Mouse (Mus musculus) liver, embryonic 15.5 days (tissue): ENCODE data around the gene Kif24. TPM values are rescaled to one million over a fixed set of nuclear protein-coding genes. Genes with fewer than 3 reads are reported as not detected.

ENCODE experiments used
- ATAC-seq: fragments of 200-750 bp; cut with Nextera tagmentation; 2 replicates; pipeline ENCODE4 v1.8.0; 2017; ENCODE audit warnings: moderate number of reproducible peaks, mild to moderate bottlenecking, moderate library complexity; ENCODE audit not compliant: insufficient read depth
- H3K27ac ChIP-seq: fragments of 300-500 bp; sonication (generic); replicated peaks from 2 replicates; pipeline ENCODE4 v1.5.1; 2015; ENCODE audit warnings: mild to moderate bottlenecking, inconsistent platforms
- H3K27me3 ChIP-seq: fragments of 300-500 bp; sonication (generic); 2 replicates; pipeline ENCODE4 v1.6.1; 2015; ENCODE audit warnings: mild to moderate bottlenecking, inconsistent platforms
- H3K36me3 ChIP-seq: fragments of 300-500 bp; sonication (generic); replicated peaks from 2 replicates; pipeline ENCODE4 v1.6.1; 2015; ENCODE audit warnings: moderate library complexity, mild to moderate bottlenecking, inconsistent platforms
- H3K4me1 ChIP-seq: fragments of 300-500 bp; sonication (generic); replicated peaks from 2 replicates; pipeline ENCODE4 v1.6.1; 2015; ENCODE audit warnings: inconsistent platforms
- H3K4me2 ChIP-seq: fragments of 300-500 bp; sonication (generic); 2 replicates; pipeline ENCODE4 v1.6.1; 2015; ENCODE audit warnings: moderate library complexity, mild to moderate bottlenecking, inconsistent platforms
- H3K4me3 ChIP-seq: fragments of 300-500 bp; sonication (generic); replicated peaks from 2 replicates; pipeline ENCODE4 v1.5.1; 2015; ENCODE audit warnings: mild to moderate bottlenecking, inconsistent platforms
- H3K9ac ChIP-seq: fragments of 300-500 bp; sonication (generic); 2 replicates; pipeline ENCODE4 v1.6.1; 2015; ENCODE audit warnings: moderate library complexity, mild to moderate bottlenecking, inconsistent platforms
- H3K9me3 ChIP-seq: fragments of 300-500 bp; sonication (generic); replicated peaks from 2 replicates; pipeline ENCODE4 v1.6.1; 2016; ENCODE audit warnings: inconsistent platforms
- WGBS: fragments of 180-500 bp; shearing (Covaris S2); methylation state at CpG from one replicate; pipeline ENCODE4 v1.1.7; 2015; ENCODE audit warnings: mixed read lengths; ENCODE audit not compliant: insufficient replicate concordance; 5-methylcytosine and 5-hydroxymethylcytosine counted together
- polyA plus RNA-seq: library from polyadenylated mRNA; unstranded; fragments of >200 nt; fragmentation: Nextera tagmentation; extraction: Ambion mirVana; gene quantifications from 2 replicates; pipeline ENCODE4 v1.2.1, GENCODE M21; 2015

Gene Kif24
- polyA plus RNA-seq, 1 experiment from 2014 or later = 5.5 TPM

DNA sequence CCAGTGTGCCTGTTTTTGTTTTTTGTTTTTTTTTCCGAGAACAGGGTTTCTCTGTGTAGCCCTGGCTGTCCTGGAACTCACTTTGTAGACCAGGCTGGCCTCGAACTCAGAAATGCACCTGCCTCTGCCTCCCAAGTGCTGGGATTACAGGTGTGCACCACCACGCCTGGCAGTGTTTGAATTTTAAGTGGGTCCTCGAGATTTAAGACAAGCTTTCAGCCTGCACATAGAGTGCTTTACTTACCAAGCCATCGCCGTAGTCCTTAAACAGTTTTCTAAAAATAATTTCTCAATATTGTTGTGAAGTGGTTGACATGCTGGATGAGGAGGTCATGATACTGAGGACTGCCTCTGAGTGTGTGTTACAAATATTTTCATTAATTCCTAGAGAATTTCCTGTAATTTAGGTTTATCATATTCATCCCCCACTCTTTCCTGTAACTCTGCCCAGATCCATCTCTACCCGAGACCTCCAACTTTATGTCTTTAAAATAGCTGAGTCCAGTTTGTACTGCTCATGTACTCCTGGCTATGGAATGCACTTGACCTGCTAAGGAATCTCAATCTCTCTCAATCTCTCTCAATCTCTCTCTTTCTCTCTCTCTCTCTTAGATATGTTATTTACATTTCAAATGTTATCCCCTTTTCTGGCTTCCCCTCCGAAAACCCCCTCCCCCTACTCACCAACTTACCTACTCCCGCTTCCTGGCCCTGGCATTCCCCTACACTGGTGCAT, 94.8 kb downstream of the Kif24 start:
- 82% methylated on average over 9 of the region's 9 CpGs for WGBS
- H3K36me3 ChIP-seq = peaks cover 57% of the 10 kb centered on the region
- no peak for ATAC-seq
- H3K4me2 ChIP-seq = no peak overlapping the region
- no peak overlapping the region for H3K4me3 ChIP-seq
- no peak overlapping the region for H3K27ac ChIP-seq
- H3K9me3 ChIP-seq = no peaks in the 10 kb centered on the region
- no peak overlapping the region for H3K9ac ChIP-seq
- peaks cover 11% of the 10 kb centered on the region for H3K4me1 ChIP-seq
- H3K27me3 ChIP-seq = no peaks in the 10 kb centered on the region

DNA sequence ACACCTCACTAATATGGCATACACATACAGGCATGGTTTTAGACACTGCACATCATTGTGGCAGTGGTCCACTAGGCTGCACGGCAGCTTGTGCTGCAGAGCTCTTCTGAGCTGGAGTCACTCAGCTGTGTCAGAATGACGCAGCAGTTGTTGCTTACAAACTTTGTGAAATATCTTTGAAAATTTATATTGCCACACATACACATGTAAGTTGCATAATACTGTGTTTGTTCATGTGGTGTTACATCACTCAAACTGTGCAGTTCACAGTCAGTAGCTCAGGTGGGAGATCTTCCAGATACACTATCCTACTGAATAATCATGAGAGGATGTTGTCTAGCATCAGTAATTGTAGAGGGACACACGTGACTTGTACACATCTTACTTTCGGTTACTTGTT, 96.5 kb downstream of the Kif24 start:
- Histone ChIP-seq H3K27me3 (no peaks in the 10 kb centered on the region), H3K4me3 (no peak overlapping the region), H3K36me3 (peaks cover 43% of the 10 kb centered on the region), H3K4me1 (peaks cover 12% of the 10 kb centered on the region), H3K9ac (no peak overlapping the region), H3K4me2 (no peak overlapping the region), H3K9me3 (no peaks in the 10 kb centered on the region), H3K27ac (no peak overlapping the region; the same call in 1 of the 2 replicates)
- 72% methylated on average over 4 of the region's 4 CpGs for WGBS
- peak; percentile 60; the same call in 1 of the 2 replicates for ATAC-seq

DNA sequence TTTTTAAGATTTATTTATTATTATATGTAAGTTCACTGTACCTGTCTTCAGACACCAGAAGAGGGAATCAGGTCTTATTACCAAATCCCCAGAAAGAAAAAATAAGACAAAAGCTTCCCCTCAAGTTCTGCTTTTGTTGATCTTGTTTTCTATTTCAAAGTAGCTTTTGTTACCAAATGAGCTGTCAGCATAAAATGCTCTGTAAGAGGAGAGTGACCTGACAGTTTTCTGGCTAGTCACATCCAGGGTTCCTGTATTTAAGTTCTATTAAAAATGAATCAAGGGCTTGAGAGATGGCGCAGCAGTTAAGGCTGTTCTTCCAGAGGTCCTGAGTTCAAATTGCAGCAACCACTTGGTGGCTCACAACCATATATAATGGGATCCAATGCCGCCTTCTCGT, 103.6 kb downstream of the Kif24 start:
- peaks cover 20% of the 10 kb centered on the region; the same call in 1 of the 2 replicates for H3K4me1 ChIP-seq
- H3K27me3 ChIP-seq = no peaks in the 10 kb centered on the region
- no peak overlapping the region for H3K9ac ChIP-seq
- no peak for ATAC-seq
- 85% methylated on average over 3 of the region's 3 CpGs for WGBS
- peaks cover 7% of the 10 kb centered on the region; the same call in 1 of the 2 replicates for H3K36me3 ChIP-seq
- H3K9me3 ChIP-seq = no peaks in the 10 kb centered on the region
- H3K27ac ChIP-seq = no peak overlapping the region
- H3K4me3 ChIP-seq = no peak overlapping the region
- H3K4me2 ChIP-seq = no peak overlapping the region

DNA sequence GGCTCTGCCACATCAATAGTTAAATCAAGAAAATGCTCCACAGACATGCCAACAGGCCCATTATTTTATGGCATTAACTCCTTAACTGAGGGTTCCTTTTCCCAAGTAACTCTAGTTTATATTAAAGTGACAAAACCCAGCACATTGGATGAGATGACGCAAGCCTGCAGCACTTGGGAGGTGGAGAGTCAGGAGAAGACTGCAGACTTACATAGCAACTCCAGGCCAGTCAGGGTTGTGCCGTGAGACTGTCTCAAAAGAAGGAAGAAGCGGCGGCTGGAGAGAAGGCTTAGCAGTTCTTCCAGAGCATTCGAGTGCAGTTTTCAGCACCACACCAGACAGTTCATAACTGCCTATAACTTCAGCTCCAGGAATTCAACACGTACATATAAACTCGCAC, 105.3 kb downstream of the Kif24 start:
- Histone ChIP-seq H3K9me3 (no peaks in the 10 kb centered on the region), H3K4me1 (peaks cover 18% of the 10 kb centered on the region; the same call in 1 of the 2 replicates), H3K27me3 (no peaks in the 10 kb centered on the region), H3K9ac (no peak overlapping the region), H3K4me2 (no peak overlapping the region), H3K27ac (no peak overlapping the region), H3K4me3 (no peak overlapping the region), H3K36me3 (peaks cover 21% of the 10 kb centered on the region)
- 78% methylated on average over 7 of the region's 7 CpGs for WGBS
- no peak for ATAC-seq

DNA sequence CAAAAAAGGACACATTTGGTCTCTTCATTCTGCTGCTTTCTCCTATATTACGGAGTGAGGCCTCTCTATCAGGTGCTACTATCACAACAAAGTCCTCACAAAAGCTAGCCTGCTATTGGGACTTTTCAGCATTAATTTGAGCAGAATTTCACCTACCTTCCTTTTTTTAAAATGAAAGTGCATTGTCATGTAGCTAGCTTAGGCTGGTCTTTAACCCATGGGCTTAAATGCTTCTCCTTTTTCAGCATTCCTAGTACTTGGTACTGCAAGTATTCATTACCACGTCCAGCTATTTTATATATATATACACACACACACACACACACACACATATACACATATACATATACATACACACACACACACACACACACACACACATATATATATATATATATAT, 106.0 kb downstream of the Kif24 start:
- Histone ChIP-seq H3K4me3 (no peak overlapping the region), H3K4me2 (no peak overlapping the region), H3K27me3 (no peaks in the 10 kb centered on the region), H3K4me1 (peaks cover 18% of the 10 kb centered on the region; the same call in 1 of the 2 replicates), H3K36me3 (peaks cover 21% of the 10 kb centered on the region), H3K9me3 (no peaks in the 10 kb centered on the region), H3K9ac (no peak overlapping the region), H3K27ac (no peak overlapping the region)
- ATAC-seq = no peak
- WGBS = 65% methylated on average over 2 of the region's 2 CpGs

DNA sequence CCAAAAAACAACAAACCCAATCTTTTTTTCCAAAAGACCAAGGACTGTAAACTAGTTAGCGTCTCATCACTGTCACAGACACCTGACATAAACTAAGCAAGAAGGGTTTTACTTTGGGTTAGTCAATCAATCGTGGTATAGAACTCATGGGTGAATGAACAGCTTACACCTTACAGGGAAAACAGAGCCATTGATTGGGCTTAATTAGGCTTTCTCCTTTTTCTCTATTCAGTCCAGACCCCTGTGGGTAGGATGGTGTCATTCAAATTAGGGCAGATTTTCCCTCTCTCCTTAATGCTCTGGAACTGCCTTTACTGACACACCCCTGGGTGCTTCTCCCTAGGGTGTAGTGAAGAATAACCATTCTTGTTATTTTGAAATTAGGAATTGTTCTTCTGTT, 107.5 kb downstream of the Kif24 start:
- 76% methylated on average over 2 of the region's 2 CpGs for WGBS
- Histone ChIP-seq H3K4me1 (peaks cover 30% of the 10 kb centered on the region), H3K9me3 (no peaks in the 10 kb centered on the region), H3K4me2 (no peak overlapping the region), H3K9ac (no peak overlapping the region), H3K27me3 (no peaks in the 10 kb centered on the region), H3K27ac (no peak overlapping the region), H3K4me3 (no peak overlapping the region), H3K36me3 (peaks cover 25% of the 10 kb centered on the region)
- ATAC-seq = no peak

DNA sequence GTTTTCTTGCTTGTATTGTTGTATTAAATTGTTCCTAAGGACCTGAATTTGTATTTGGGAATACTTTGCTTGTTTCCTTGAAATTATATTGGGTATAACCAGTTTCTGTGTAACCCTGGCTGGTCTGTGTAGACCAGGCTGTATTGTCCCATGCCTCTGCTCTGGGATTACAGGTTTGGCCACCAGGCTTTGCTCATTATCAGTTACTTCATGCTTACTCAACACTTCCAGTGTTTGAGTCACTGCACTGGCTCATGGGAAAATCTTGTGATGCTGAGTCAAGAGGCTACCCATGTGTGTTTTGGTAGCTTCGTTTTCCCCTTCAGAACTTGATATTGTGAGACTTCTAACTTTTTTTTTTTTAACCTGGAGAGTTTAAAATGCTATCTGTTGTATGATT, 111.4 kb downstream of the Kif24 start:
- ATAC-seq = peak; percentile 51; the same call in 1 of the 2 replicates
- H3K27ac ChIP-seq = peak overlapping the region; percentile 49; the same call in 1 of the 2 replicates

DNA sequence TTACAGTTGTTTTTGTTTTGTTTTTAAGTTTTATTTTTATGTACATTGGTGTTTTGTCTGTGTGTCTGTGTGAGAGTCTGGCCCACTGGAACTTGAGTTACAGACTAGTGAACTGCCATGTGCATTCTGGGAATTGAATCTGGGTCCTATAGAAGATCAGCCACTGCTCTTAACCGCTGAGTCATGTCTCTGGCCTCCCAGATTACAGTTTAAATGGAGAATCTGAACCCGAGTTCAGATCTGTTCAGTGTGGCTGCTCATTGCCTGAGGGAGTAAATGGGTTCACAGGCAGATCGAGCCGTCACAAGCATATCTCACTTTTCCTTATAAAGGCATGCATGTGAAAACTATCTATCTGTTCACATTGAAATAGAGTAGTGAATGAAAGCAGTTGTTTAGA, 111.9 kb downstream of the Kif24 start:
- WGBS = 52% methylated on average over 4 of the region's 4 CpGs
- Histone ChIP-seq H3K4me3 (no peak overlapping the region), H3K36me3 (peaks cover 25% of the 10 kb centered on the region), H3K9me3 (no peaks in the 10 kb centered on the region), H3K27me3 (no peaks in the 10 kb centered on the region), H3K9ac (no peak overlapping the region), H3K4me2 (no peak overlapping the region), H3K4me1 (peaks cover 40% of the 10 kb centered on the region), H3K27ac (peak overlapping the region; percentile 49)
- ATAC-seq = peak; percentile 60

More for the DNA sequence above, 111.4 kb downstream of the Kif24 start:
- Histone ChIP-seq H3K9me3 (no peaks in the 10 kb centered on the region), H3K4me2 (no peak overlapping the region), H3K4me3 (no peak overlapping the region), H3K36me3 (peaks cover 25% of the 10 kb centered on the region), H3K9ac (no peak overlapping the region), H3K27me3 (no peaks in the 10 kb centered on the region), H3K4me1 (peaks cover 39% of the 10 kb centered on the region)
- WGBS = 68% methylated on average over 1 of the region's 1 CpGs

DNA sequence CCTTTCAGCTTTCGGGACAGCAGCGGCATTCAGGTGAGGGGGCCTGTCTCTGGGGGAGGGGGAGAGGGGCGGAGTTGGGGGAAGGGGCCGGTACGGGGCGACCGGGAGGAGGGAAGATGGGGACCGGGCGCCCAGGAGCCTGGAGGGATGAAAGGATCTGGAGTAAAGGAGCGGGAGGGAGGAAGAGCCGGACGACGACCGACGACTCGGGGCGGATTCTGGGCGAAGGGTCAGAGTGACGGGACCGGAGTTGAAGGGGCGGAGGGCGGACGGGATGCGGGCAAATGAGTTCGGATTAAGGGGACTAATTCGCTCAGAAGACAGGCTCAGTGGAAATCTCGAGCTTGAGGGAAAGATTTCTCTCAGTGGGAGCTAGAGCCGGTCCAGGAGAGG, 115.5 kb downstream of the Kif24 start:
- WGBS = 0% methylated on average over 28 of the region's 28 CpGs

DNA sequence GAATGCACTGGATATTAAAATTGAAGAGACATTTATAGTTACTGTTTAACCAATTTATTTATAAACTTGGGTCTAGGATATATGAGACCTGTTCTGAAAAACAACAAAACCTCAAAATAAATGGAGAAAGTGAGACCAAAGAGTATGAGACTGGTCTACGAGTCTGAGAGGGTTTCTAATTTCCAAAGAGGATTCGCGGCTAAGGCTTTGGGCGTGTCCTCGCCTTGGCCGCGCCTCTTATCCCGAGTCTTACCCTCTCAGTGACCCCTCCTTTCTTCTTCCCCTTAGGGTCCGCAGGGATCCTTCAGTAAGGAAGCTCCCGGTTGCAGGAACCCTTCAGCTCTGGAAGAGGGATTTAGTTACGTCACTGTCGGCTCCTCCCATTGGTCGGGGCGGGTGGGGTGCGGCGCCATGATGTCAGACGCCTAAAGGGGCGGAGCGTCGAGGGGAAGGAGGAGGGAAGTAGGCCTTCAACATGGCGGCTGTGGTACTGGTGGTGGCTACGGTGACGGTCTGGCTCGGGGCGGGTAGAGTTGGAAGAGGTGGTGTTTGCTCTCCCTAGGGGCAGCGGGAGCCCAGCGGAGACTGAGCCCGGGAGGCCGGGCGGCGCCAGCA, 116.0 kb downstream of the Kif24 start, which contains the start of gene Ubap1:
Gene Ubap1 (plus strand): TSS at position 413 of the 615 bp plus-strand sequence.
- no peaks in the 10 kb centered on the region for H3K9me3 ChIP-seq
- H3K36me3 ChIP-seq = 0 out of 2 replicates have a peak, but pooled peaks cover 4% of the 10 kb centered on the region
- peak within 1 kb of the TSS; percentile 91 for H3K27ac ChIP-seq
- ATAC-seq = peak; percentile 88
- no peaks in the 10 kb centered on the region for H3K27me3 ChIP-seq
- H3K9ac ChIP-seq = peak within 1 kb of the TSS; percentile 92
- 2% methylated on average over 31 of the region's 31 CpGs for WGBS
- peak within 1 kb of the TSS; percentile 80 for H3K4me2 ChIP-seq
- peaks cover 46% of the 10 kb centered on the region for H3K4me1 ChIP-seq
- peak within 1 kb of the TSS; percentile 88 for H3K4me3 ChIP-seq

More for the DNA sequence above, 115.5 kb downstream of the Kif24 start:
- H3K4me2 ChIP-seq = peak overlapping the region; percentile 80
- peak overlapping the region; percentile 88 for H3K4me3 ChIP-seq
- H3K27ac ChIP-seq = peak overlapping the region; percentile 91
- H3K9ac ChIP-seq = peak overlapping the region; percentile 92
- H3K36me3 ChIP-seq = 0 out of 2 replicates have a peak, but pooled peaks cover 4% of the 10 kb centered on the region
- no peaks in the 10 kb centered on the region for H3K27me3 ChIP-seq
- ATAC-seq = peak; percentile 47
- peaks cover 46% of the 10 kb centered on the region for H3K4me1 ChIP-seq
- no peaks in the 10 kb centered on the region for H3K9me3 ChIP-seq

DNA sequence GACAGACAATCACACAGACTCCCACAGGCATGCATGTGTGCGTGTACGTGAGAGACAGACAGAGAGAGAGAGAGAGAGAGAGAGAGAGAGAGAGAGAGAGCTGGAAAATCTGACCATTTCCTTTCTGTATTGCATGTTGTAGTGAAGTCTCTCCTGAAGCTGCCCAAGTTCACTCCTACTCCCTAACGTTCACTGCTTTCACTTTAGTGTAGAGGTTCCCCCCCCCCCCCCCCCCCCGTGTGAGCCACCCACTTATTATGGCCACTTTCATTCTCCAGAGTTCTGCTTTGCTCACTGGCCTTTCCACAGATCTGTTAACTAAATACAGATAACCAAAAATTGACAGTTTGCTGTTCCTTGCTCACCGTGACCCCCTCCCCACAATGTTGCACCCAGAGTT, 116.8 kb downstream of the Kif24 start:
- no peak for ATAC-seq
- 0 out of 2 replicates have a peak, but pooled peaks cover 4% of the 10 kb centered on the region for H3K36me3 ChIP-seq
- H3K9ac ChIP-seq = peak overlapping the region; percentile 47; the same call in 1 of the 2 replicates
- WGBS = 24% methylated on average over 5 of the region's 5 CpGs
- peak overlapping the region; percentile 91 for H3K27ac ChIP-seq
- peak overlapping the region; percentile 88 for H3K4me3 ChIP-seq
- H3K4me1 ChIP-seq = peaks cover 40% of the 10 kb centered on the region
- H3K9me3 ChIP-seq = no peaks in the 10 kb centered on the region
- no peaks in the 10 kb centered on the region for H3K27me3 ChIP-seq
- H3K4me2 ChIP-seq = peak overlapping the region; percentile 80
